Mouse (Mus musculus) lung, adult 2 months (tissue): Measurements from ENCODE around the gene Slc26a8. TPM values are rescaled to one million over a fixed set of nuclear protein-coding genes. Genes with fewer than 3 reads are reported as not detected.
"Not testable (repeated sequence)": the region's sequence is repeated elsewhere in the genome, so short reads cannot be mapped to it uniquely, and the experiment has no call there.

Source experiments
- DNase-seq: peaks from one replicate; pipeline ENCODE4 v3.0.0; 2022
- H3K4me1 ChIP-seq: fragments of 200-500 bp; 2 replicates; pipeline ENCODE4 v1.6.1; 2011; ENCODE audit warnings: low read length; ENCODE audit not compliant: control insufficient read depth, insufficient read depth
- H3K4me3 ChIP-seq: fragments of 200-500 bp; replicated peaks from 2 replicates; pipeline ENCODE3; 2011; ENCODE audit warnings: low read depth, mild to moderate bottlenecking, control low read depth, low read length; ENCODE audit errors: extremely low read depth
- CTCF ChIP-seq: fragments of 200-500 bp; IDR thresholded peaks from 2 replicates; pipeline ENCODE4 v1.5.1; 2011; ENCODE audit warnings: mild to moderate bottlenecking, low read length, control low read depth; ENCODE audit not compliant: insufficient read depth
- POLR2A ChIP-seq: fragments of 200-500 bp; IDR thresholded peaks from 2 replicates; pipeline ENCODE4 v1.6.1; 2011; ENCODE audit warnings: low read depth, mild to moderate bottlenecking, control low read depth, low read length, borderline replicate concordance; ENCODE audit errors: extremely low read depth
- WGBS: fragments of 180-500 bp; shearing (Covaris S2); methylation state at CpG from one replicate; pipeline ENCODE4 v1.1.7; 2018; 5-methylcytosine and 5-hydroxymethylcytosine counted together
- polyA plus RNA-seq: library from polyadenylated mRNA; depleted of rRNA; stranded (reverse); fragments of >200 nt; gene quantifications from 2 replicates; pipeline ENCODE4 v1.2.3, GENCODE M21; 2012; rRNA removed

Gene Slc26a8
- polyA plus RNA-seq, result 0.40 and 1.2 TPM in 2 replicates

- TF ChIP-seq CTCF (no peak), POLR2A (no peak)
- WGBS, result 15% methylated on average over 40 of the region's 40 CpGs
- peaks cover 10% of the 10 kb centered on the region for H3K4me1 ChIP-seq
- DNase-seq, result no peak
- peak within 1 kb of the TSS; percentile 28 for H3K4me3 ChIP-seq
These were observed at the start of gene Slc26a8 for GRCm38 (mm10) chr17:28689586-28690283. Gene Slc26a8 (minus strand): TSS chr17:28690233.

GRCm38 (mm10) chr17:28739244-28739643 lies 49.2 kb upstream of the Slc26a8 start:
- H3K4me1 ChIP-seq, result no peaks in the 10 kb centered on the region
- no peak for DNase-seq
- H3K4me3 ChIP-seq, result no peak overlapping the region
- no peak for TF ChIP-seq CTCF
- no peak for TF ChIP-seq POLR2A
- 96% methylated on average over 6 of the region's 6 CpGs for WGBS

GRCm38 (mm10) chr17:28737973-28738372 lies 47.9 kb upstream of the Slc26a8 start:
- TF ChIP-seq CTCF (no peak), POLR2A (no peak)
- 83% methylated on average over 4 of the region's 4 CpGs for WGBS
- no peak for DNase-seq
- no peaks in the 10 kb centered on the region for H3K4me1 ChIP-seq
- H3K4me3 ChIP-seq, result no peak overlapping the region

- Histone ChIP-seq H3K4me3 (no peak overlapping the region), H3K4me1 (no peaks in the 10 kb centered on the region)
- TF ChIP-seq POLR2A (no peak), CTCF (no peak)
- no peak for DNase-seq
- WGBS, result 68% methylated on average over 4 of the region's 4 CpGs
These were observed 46.5 kb upstream of the Slc26a8 start for GRCm38 (mm10) chr17:28736486-28736885.

- WGBS, result 79% methylated on average over 6 of the region's 6 CpGs
- TF ChIP-seq CTCF (no peak), POLR2A (no peak)
- no peaks in the 10 kb centered on the region for H3K4me1 ChIP-seq
- no peak for DNase-seq
- no peak overlapping the region for H3K4me3 ChIP-seq
These were observed 45.5 kb upstream of the Slc26a8 start for GRCm38 (mm10) chr17:28735317-28736105.

GRCm38 (mm10) chr17:28727511-28727910 lies 37.5 kb upstream of the Slc26a8 start:
- H3K4me3 ChIP-seq, H3K4me1 ChIP-seq, DNase-seq: not testable (repeated sequence)
- WGBS, result 90% methylated on average over 11 of the region's 11 CpGs

GRCm38 (mm10) chr17:28725783-28726182 lies 35.8 kb upstream of the Slc26a8 start, which contains the start of gene AC170998.1:
Gene AC170998.1 (plus strand): TSS chr17:28726083.
- WGBS, result 90% methylated on average over 4 of the region's 4 CpGs
- Histone ChIP-seq H3K4me1 (no peaks in the 10 kb centered on the region), H3K4me3 (no peak within 1 kb of the TSS)
- TF ChIP-seq POLR2A (no peak), CTCF (no peak)
- DNase-seq, result no peak

- TF ChIP-seq CTCF, result no peak
- TF ChIP-seq POLR2A, result no peak
- H3K4me1 ChIP-seq, result peaks cover 9% of the 10 kb centered on the region
These were observed 27.5 kb upstream of the Slc26a8 start for GRCm38 (mm10) chr17:28717535-28717934.

GRCm38 (mm10) chr17:28715832-28716548 lies 26.0 kb upstream of the Slc26a8 start:
- DNase-seq, result no peak
- no peak for TF ChIP-seq POLR2A
- TF ChIP-seq CTCF, result no peak
- Histone ChIP-seq H3K4me1 (peaks cover 12% of the 10 kb centered on the region), H3K4me3 (no peak overlapping the region)
- 46% methylated on average over 7 of the region's 7 CpGs for WGBS

More at GRCm38 (mm10) chr17:28717535-28717934, 27.5 kb upstream of the Slc26a8 start:
- DNase-seq, result no peak
- H3K4me3 ChIP-seq, result no peak overlapping the region
- WGBS, result 67% methylated on average over 3 of the region's 3 CpGs

GRCm38 (mm10) chr17:28714006-28714405 lies 24.0 kb upstream of the Slc26a8 start:
- H3K4me3 ChIP-seq, result no peak overlapping the region
- TF ChIP-seq CTCF (no peak), POLR2A (no peak)
- peaks cover 16% of the 10 kb centered on the region for H3K4me1 ChIP-seq
- WGBS, result 98% methylated on average over 3 of the region's 3 CpGs
- no peak for DNase-seq
